Mouse (Mus musculus) midbrain, embryonic 16.5 days (tissue): Measurements from ENCODE around the gene Ciz1. TPM values are rescaled to one million over a fixed set of nuclear protein-coding genes. Genes with fewer than 3 reads are reported as not detected.
A peak's percentile ranks its signal among the peaks of the same experiment; 100 is the strongest.

Source experiments
- ATAC-seq: fragments of 200-750 bp; cut with Nextera tagmentation; 2 replicates; pipeline ENCODE4 v1.8.0; 2017; ENCODE audit warnings: moderate TSS enrichment
- H3K27ac ChIP-seq: fragments of 300-500 bp; sonication (generic); 2 replicates; pipeline ENCODE4 v1.5.1; 2014; ENCODE audit warnings: mild to moderate bottlenecking, low read length, mixed read lengths
- H3K27me3 ChIP-seq: fragments of 300-500 bp; sonication (generic); 2 replicates; pipeline ENCODE4 v1.6.1; 2014; ENCODE audit warnings: low read depth, low read length, mixed read lengths; ENCODE audit not compliant: control insufficient read depth, insufficient read depth
- H3K36me3 ChIP-seq: fragments of 300-500 bp; sonication (generic); 2 replicates; pipeline ENCODE4 v1.6.1; 2014; ENCODE audit warnings: mild to moderate bottlenecking, low read length, moderate library complexity, mixed read lengths; ENCODE audit not compliant: control insufficient read depth, insufficient read depth
- H3K4me1 ChIP-seq: fragments of 300-500 bp; sonication (generic); 2 replicates; pipeline ENCODE4 v1.6.1; 2014; ENCODE audit warnings: mild to moderate bottlenecking, low read length, mixed read lengths; ENCODE audit not compliant: control insufficient read depth, insufficient read depth
- H3K4me2 ChIP-seq: fragments of 300-500 bp; sonication (generic); 2 replicates; pipeline ENCODE4 v1.6.1; 2014; ENCODE audit warnings: mild to moderate bottlenecking, low read length, mixed read lengths
- H3K4me3 ChIP-seq: fragments of 300-500 bp; sonication (generic); 2 replicates; pipeline ENCODE4 v1.5.1; 2014; ENCODE audit warnings: low read depth, mild to moderate bottlenecking, low read length, moderate library complexity, mixed read lengths
- H3K9ac ChIP-seq: fragments of 300-500 bp; sonication (generic); 2 replicates; pipeline ENCODE4 v1.6.1; 2014; ENCODE audit warnings: low read depth, low read length, mixed read lengths
- H3K9me3 ChIP-seq: fragments of 300-500 bp; sonication (generic); replicated peaks from 2 replicates; pipeline ENCODE4 v1.6.1; 2014; ENCODE audit warnings: mild to moderate bottlenecking, low read length, mixed read lengths; ENCODE audit not compliant: control insufficient read depth, poor library complexity, severe bottlenecking
- WGBS: fragments of 180-500 bp; shearing (Covaris S2); extraction: QIAGEN DNeasy Blood & Tissue Kit; methylation state at CpG from one replicate; pipeline ENCODE4 v1.1.7; 2014; 5-methylcytosine and 5-hydroxymethylcytosine counted together
- polyA plus RNA-seq: library from polyadenylated mRNA; unstranded; fragments of >200 nt; fragmentation: Nextera tagmentation; extraction: Ambion mirVana; gene quantifications from 2 replicates; pipeline ENCODE4 v1.2.1, GENCODE M21; 2015

The Ciz1 gene
- polyA plus RNA-seq, 1 experiment from 2014 or later = 58.7 TPM

GRCm38 (mm10) chr2:32351471-32351961 is 611 bp upstream of the Ciz1 start:
- Histone ChIP-seq H3K4me2 (peak overlapping the region; percentile 69), H3K27me3 (no peaks in the 10 kb centered on the region), H3K36me3 (no peaks in the 10 kb centered on the region), H3K27ac (peak overlapping the region; percentile 98), H3K4me3 (peak overlapping the region; percentile 78), H3K4me1 (peaks cover 24% of the 10 kb centered on the region), H3K9me3 (no peaks in the 10 kb centered on the region), H3K9ac (peak overlapping the region; percentile 92)
- 44% methylated on average over 9 of the region's 9 CpGs for WGBS
- ATAC-seq = no peak; the same call in 1 of the 2 replicates

GRCm38 (mm10) chr2:32353007-32353542 is 948 bp downstream of the Ciz1 start, which contains the start of gene Dnm1:
Gene Dnm1, minus strand, starts transcription at chr2:32353338.
- Histone ChIP-seq H3K4me3 (peak within 1 kb of the TSS; percentile 78), H3K27ac (peak within 1 kb of the TSS; percentile 98), H3K4me1 (peaks cover 24% of the 10 kb centered on the region), H3K27me3 (no peaks in the 10 kb centered on the region), H3K9me3 (no peaks in the 10 kb centered on the region), H3K4me2 (peak within 1 kb of the TSS; percentile 69), H3K9ac (peak within 1 kb of the TSS; percentile 92), H3K36me3 (no peaks in the 10 kb centered on the region)
- ATAC-seq = peak; percentile 70
- WGBS = under 1% methylated on average over 57 of the region's 63 CpGs

GRCm38 (mm10) chr2:32353836-32354235 is 1.7 kb downstream of the Ciz1 start:
- Histone ChIP-seq H3K9me3 (no peaks in the 10 kb centered on the region), H3K9ac (peak overlapping the region; percentile 92), H3K27ac (no peak overlapping the region; the same call in 1 of the 2 replicates), H3K36me3 (no peaks in the 10 kb centered on the region), H3K27me3 (no peaks in the 10 kb centered on the region), H3K4me1 (peaks cover 24% of the 10 kb centered on the region), H3K4me3 (peak overlapping the region; percentile 78; the same call in 1 of the 2 replicates), H3K4me2 (peak overlapping the region; percentile 69)
- no peak for ATAC-seq
- 76% methylated on average over 6 of the region's 6 CpGs for WGBS

GRCm38 (mm10) chr2:32354336-32354895 is 2.3 kb downstream of the Ciz1 start:
- Histone ChIP-seq H3K9me3 (no peaks in the 10 kb centered on the region), H3K4me2 (no peak overlapping the region), H3K36me3 (no peaks in the 10 kb centered on the region), H3K27ac (no peak overlapping the region), H3K9ac (no peak overlapping the region), H3K4me1 (peaks cover 24% of the 10 kb centered on the region), H3K27me3 (no peaks in the 10 kb centered on the region), H3K4me3 (no peak overlapping the region)
- no peak for ATAC-seq
- WGBS = 92% methylated on average over 3 of the region's 3 CpGs

- WGBS = 81% methylated on average over 10 of the region's 10 CpGs
- no peak overlapping the region for H3K27ac ChIP-seq
- H3K4me2 ChIP-seq = no peak overlapping the region
- H3K36me3 ChIP-seq = no peaks in the 10 kb centered on the region
- H3K9me3 ChIP-seq = no peaks in the 10 kb centered on the region
- H3K27me3 ChIP-seq = no peaks in the 10 kb centered on the region
- H3K4me3 ChIP-seq = no peak overlapping the region
- no peak for ATAC-seq
- H3K4me1 ChIP-seq = peaks cover 13% of the 10 kb centered on the region
- no peak overlapping the region for H3K9ac ChIP-seq
Observed at GRCm38 (mm10) chr2:32356216-32356615, 4.1 kb downstream of the Ciz1 start.

GRCm38 (mm10) chr2:32357710-32358109 is 5.6 kb downstream of the Ciz1 start:
- Histone ChIP-seq H3K4me2 (no peak overlapping the region), H3K9me3 (no peaks in the 10 kb centered on the region), H3K27me3 (0 out of 2 replicates have a peak, but pooled peaks cover 4% of the 10 kb centered on the region), H3K4me1 (peaks cover 11% of the 10 kb centered on the region), H3K4me3 (no peak overlapping the region), H3K36me3 (no peaks in the 10 kb centered on the region), H3K27ac (no peak overlapping the region), H3K9ac (no peak overlapping the region)
- WGBS = 71% methylated on average over 3 of the region's 3 CpGs
- no peak for ATAC-seq

GRCm38 (mm10) chr2:32358381-32358780 is 6.3 kb downstream of the Ciz1 start:
- H3K9ac ChIP-seq = 0 out of 2 replicates have a peak overlapping the region, but pooled peaks have one; percentile 14
- H3K4me3 ChIP-seq = no peak overlapping the region
- H3K9me3 ChIP-seq = no peaks in the 10 kb centered on the region
- H3K27ac ChIP-seq = no peak overlapping the region
- H3K27me3 ChIP-seq = 0 out of 2 replicates have a peak, but pooled peaks cover 4% of the 10 kb centered on the region
- ATAC-seq = no peak
- H3K4me2 ChIP-seq = no peak overlapping the region
- WGBS = 68% methylated on average over 10 of the region's 10 CpGs
- H3K4me1 ChIP-seq = peaks cover 10% of the 10 kb centered on the region
- no peaks in the 10 kb centered on the region for H3K36me3 ChIP-seq

GRCm38 (mm10) chr2:32360741-32361140 is 8.6 kb downstream of the Ciz1 start:
- WGBS = 5% methylated on average over 14 of the region's 14 CpGs

GRCm38 (mm10) chr2:32361437-32361836 is 9.3 kb downstream of the Ciz1 start:
- peaks cover 6% of the 10 kb centered on the region; the same call in 1 of the 2 replicates for H3K36me3 ChIP-seq
- H3K27me3 ChIP-seq = 0 out of 2 replicates have a peak, but pooled peaks cover 4% of the 10 kb centered on the region
- peak overlapping the region; percentile 55 for H3K4me2 ChIP-seq
- no peak overlapping the region for H3K27ac ChIP-seq
- peaks cover 20% of the 10 kb centered on the region for H3K4me1 ChIP-seq
- H3K9ac ChIP-seq = peak overlapping the region; percentile 18
- 2% methylated on average over 24 of the region's 24 CpGs for whole genome bisulfite sequencing
- peak overlapping the region; percentile 23 for H3K4me3 ChIP-seq
- no peaks in the 10 kb centered on the region for H3K9me3 ChIP-seq
- ATAC-seq = peak; percentile 19; the same call in 1 of the 2 replicates

More at GRCm38 (mm10) chr2:32360741-32361140, 8.6 kb downstream of the Ciz1 start:
- Histone ChIP-seq H3K36me3 (peaks cover 4% of the 10 kb centered on the region; the same call in 1 of the 2 replicates), H3K4me1 (peaks cover 20% of the 10 kb centered on the region), H3K27ac (no peak overlapping the region), H3K9ac (no peak overlapping the region), H3K27me3 (0 out of 2 replicates have a peak, but pooled peaks cover 4% of the 10 kb centered on the region), H3K4me2 (peak overlapping the region; percentile 55), H3K9me3 (no peaks in the 10 kb centered on the region), H3K4me3 (peak overlapping the region; percentile 22)
- no peak for ATAC-seq
